Mouse (Mus musculus) layer of hippocampus, adult 9-11 months (tissue): ENCODE data around the gene Pltp.
A peak's percentile ranks its signal among the peaks of the same experiment; 100 is the strongest.

Experiments used
- DNase-seq: peaks from one replicate; pipeline ENCODE4 v3.0.0; 2022

Pltp gene

DNA sequence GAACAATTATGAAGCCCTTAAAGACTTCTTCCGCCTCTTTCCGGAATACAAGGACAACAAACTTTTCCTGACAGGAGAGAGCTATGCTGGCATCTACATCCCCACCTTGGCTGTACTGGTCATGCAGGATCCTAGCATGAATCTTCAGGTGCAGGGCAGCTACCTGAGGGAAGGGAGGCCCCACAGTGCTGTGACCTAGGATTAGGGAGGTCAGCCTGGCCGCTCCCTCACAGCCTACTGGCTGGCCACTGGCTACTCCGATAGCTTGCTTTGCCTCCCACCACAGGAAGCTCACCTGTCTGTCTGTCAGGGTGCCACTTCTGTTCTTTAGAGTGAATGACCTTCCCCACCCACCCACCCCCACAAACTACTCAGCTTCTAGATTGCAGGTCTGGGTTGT lies 22.3 kb downstream of the Pltp start:
- no peak for DNase-seq

GRCm38 (mm10) chr2:164834531-164834930 lies 23.0 kb downstream of the Pltp start:
- no peak for DNase-seq

DNA sequence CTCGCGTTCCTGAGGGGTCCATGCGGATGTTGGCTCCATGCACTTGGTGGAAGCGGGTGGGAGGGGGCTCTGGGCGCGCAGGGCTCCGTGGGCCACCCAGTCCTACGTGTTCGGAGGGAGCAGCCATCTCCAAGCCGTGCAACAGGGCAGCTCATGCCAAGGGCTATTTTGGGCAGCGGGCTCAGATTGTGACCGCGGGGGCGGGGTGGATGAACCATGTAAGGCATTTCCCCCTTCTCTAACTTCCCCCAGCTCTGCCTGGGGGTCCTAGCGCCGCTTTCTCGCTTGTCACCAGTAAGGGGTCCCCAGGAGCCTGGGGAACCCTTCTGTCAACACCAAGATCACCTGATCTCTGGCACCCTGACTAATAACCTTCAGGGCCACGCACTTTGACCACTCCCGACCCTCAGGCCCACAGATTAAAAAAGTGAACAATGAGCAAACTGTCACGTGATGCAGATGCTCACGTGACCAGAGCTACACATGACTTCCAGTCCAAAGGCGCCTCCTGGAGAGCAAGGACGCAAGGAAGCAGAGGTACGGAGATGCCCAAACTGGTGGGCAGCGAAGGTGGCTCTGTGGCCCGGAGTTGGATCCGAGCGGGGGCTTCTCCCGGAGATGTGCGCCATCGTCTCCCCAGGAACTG lies 24.1 kb downstream of the Pltp start, which contains the start of gene Neurl2:
TSS of gene Neurl2 (minus strand) at position 143 of the 646 bp plus-strand sequence.
- peak; percentile 96 for DNase-seq

GRCm38 (mm10) chr2:164832748-164833301 lies 24.7 kb downstream of the Pltp start, which contains the start of gene Ctsa:
TSS of gene Ctsa (plus strand) at chr2:164832873.
- DNase-seq = peak; percentile 85

GRCm38 (mm10) chr2:164832032-164832747 lies 25.3 kb downstream of the Pltp start:
- DNase-seq = no peak

- no peak for DNase-seq
Measured at GRCm38 (mm10) chr2:164831029-164831428, 26.5 kb downstream of the Pltp start.

- no peak for DNase-seq
Measured at GRCm38 (mm10) chr2:164829090-164829489, 28.4 kb downstream of the Pltp start.

DNA sequence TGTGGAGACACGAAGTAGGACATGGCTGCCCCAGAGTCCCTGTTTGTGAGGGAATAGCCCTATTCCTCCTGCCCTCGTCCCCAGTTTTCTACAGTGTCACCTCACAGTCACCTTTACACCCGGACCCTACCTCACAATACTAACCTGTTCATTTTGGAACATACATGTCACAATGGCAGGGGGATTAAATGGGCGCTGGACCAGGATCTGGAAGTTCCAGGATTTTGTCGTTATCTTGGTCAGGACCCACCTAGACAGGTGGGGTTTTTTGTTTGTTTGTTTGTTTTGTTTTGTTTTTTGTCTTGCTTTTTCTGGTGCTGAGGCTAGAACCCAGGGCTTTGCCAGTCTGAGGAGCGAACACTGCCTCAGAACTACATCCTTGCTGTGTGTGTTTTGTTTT lies 29.1 kb downstream of the Pltp start, which contains the start of gene Spata25:
TSS of gene Spata25 (minus strand) at position 101 of the 400 bp plus-strand sequence.
- no peak for DNase-seq

GRCm38 (mm10) chr2:164827146-164827850 lies 30.2 kb downstream of the Pltp start:
- DNase-seq = no peak

DNA sequence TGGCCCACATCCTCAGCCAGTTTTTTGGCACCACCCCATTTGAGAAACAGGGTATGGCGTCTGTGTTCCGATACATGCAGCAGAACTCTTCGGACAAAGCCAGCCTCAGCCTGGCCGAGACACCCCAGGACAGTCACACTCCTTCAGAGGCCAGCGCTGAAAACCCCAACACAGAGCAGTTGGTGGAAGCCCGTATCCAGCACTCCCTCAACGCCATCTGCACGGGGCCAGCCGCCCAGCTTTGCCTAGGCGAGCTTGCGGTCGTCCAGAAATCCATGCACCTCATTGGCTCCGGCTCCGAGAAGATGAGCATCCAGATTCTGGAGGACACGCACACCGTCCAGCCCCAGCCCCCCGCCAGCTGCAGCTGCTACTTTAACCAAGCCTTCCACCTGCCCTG lies 32.0 kb downstream of the Pltp start:
- no peak for DNase-seq

- no peak for DNase-seq
Measured at GRCm38 (mm10) chr2:164823969-164824368, 33.5 kb downstream of the Pltp start.

DNA sequence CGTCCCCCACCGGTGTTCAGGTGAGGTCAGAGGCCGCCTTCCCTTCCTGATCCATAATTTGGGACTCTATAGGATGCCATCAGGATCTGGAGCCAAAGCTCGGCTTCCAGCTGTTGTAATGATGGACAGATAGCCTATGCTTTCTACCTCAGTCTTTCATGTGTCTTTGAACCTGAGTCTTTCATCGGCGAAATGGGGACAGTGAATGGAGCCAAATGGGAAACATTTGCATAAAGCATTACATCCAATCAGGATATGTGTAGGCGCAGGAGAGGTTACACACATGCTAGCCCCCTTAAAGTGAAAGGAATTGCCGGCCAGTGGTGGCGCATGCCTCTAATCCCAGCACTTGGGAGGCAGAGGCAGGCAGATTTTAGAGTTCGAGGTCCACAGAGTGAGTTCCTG lies 34.3 kb downstream of the Pltp start:
- DNase-seq = peak; percentile 51

GRCm38 (mm10) chr2:164822636-164823165 lies 34.8 kb downstream of the Pltp start, which contains the start of gene Zswim1:
TSS of gene Zswim1 (plus strand) at chr2:164822686.
- DNase-seq = peak; percentile 99

- DNase-seq = no peak
Measured at GRCm38 (mm10) chr2:164821060-164821459, 36.5 kb downstream of the Pltp start.

DNA sequence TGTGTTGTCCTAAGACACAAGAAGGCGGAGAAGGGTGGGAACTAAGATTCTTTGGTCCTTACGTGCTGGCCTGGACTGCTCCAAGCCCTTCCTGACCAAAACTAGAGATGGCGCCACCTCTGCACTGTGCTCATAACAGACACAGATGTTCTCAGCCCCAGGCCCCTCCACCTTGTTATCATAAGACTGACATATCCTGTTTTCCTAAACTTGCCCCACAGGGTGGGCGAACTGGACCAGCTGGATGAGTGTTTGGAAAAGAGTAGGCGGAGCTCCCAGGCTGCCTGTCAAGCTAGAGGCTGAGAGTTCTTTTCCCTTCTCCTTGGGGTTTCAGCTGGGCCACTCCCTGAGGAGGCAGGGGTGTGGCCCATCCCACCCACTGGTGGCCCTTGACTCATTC lies 39.8 kb downstream of the Pltp start:
- no peak for DNase-seq

DNA sequence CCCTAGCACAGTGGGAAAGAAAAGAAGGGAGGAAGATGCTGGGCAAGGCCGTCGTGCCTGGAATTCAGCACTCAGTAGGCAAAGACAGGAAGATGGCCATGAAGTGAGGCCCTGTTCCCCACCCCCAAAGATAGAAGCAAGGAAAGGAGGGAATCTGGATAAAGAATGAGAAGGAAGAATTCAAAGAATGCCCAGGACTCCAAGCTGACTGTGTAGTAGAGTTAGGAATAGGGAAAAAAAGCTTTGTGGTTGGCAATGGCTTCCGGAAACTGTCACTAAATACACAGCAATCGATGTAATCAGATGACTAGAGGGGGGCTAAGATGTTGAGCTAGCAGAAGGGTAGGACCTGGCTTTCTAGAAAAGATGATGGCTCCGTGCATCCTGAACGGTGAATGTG lies 40.3 kb downstream of the Pltp start:
- no peak for DNase-seq

GRCm38 (mm10) chr2:164815821-164816220 lies 41.7 kb downstream of the Pltp start:
- no peak for DNase-seq

GRCm38 (mm10) chr2:164815348-164815747 lies 42.2 kb downstream of the Pltp start:
- DNase-seq = no peak

DNA sequence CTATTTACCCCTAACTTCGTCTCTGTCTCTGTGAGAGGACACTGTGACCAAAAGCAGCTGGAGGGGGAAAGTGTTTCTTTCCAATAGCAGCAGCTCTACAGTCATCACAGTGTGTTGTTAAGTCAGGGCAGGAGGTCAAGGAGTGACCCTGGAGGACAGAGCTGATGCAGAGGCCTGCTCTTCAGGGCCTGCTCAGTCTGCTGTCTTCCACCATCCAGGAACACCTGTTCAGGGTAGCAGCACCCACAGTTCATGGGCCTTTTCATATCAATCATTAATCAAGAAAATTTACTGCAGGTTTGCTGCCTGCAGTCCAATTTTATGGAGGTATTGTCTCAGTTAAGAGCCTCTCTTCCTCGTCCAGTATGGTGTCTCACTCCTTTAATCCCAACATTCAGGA lies 44.0 kb downstream of the Pltp start:
- DNase-seq = no peak

DNA sequence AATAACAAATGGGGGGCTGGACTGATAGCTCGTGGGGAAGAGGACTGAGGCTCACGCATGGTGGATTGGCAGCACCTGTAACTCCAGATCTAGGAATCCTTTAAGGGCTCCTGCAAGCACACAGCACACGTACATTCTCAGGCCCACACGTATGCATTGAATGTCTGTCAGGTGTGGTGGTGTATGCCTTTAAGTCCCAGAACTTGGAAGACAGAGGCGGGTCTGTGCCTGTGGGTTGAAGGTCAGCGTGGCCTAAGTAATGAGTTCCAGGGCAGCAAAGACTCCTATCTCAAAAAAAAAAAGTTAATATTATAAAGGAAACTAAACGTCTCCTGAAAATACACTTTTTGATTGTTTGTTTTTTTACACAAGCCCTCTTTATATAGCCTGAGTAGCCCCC lies 50.9 kb downstream of the Pltp start:
- DNase-seq = no peak

GRCm38 (mm10) chr2:164805332-164805718 lies 52.2 kb downstream of the Pltp start:
- DNase-seq = no peak

- DNase-seq = peak; percentile 98
Measured at GRCm38 (mm10) chr2:164804533-164805331, 52.8 kb downstream of the Pltp start, which contains the start of the genes Acot8 and Zswim3. TSS of gene Acot8 (minus strand) at chr2:164804882. TSS of gene Zswim3 (plus strand) at chr2:164805098.
